ENCODE assay signal across 28 mouse cellular contexts in the genomic region with DNA sequence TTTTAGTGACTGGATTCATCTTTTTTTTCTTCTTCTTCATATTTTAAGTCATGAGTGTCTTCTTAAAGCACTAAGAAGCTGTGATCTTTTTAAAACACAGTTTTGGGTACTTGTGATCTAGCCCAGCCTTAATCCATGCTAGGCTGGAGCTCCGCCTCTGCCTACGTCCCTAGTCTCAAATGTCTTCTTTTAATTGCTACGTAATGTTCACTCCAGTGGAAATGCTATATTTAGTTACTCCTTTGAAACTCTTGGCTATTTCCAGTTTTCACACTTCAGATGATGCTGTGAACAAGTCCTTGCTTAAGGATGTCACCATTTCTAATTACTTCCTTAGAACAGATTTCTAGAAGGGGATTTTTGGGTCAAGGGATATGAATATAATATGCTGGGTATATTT.
"Had no signal": no experiment of that assay in that cellular context is flagged by ENCODE, and none has a peak within 500 bp of the region (broad histone marks: within the 10 kb centered on the region; RNA-seq: fewer than 3 reads in every experiment).

No protein-coding gene starts in this region.

- DNase-seq: gastrocnemius, postnatal 14 days; gastrocnemius, postnatal 36 days; heart, adult 11 months; heart, adult 2 months; heart, postnatal 14 days; heart, postnatal 36 days; kidney, adult 11 months; kidney, adult 2 months; kidney, adult 9 months; kidney, postnatal 14 days; kidney, postnatal 36 days; liver; liver, embryonic 13.5 days; liver, postnatal 0 days had no signal

- ATAC-seq: intestine, embryonic 16.5 days; liver, postnatal 0 days had no signal

- H3K4me2 ChIP-seq: heart, embryonic 11.5 days; heart, embryonic 13.5 days; heart, embryonic 15.5 days; hindbrain, embryonic 13.5 days; hindbrain, embryonic 15.5 days; kidney, embryonic 15.5 days; limb, embryonic 12.5 days; liver, embryonic 11.5 days; liver, embryonic 13.5 days; liver, embryonic 15.5 days had no signal

- H3K4me1 ChIP-seq: heart, embryonic 13.5 days; heart, embryonic 15.5 days; hindbrain, embryonic 13.5 days; hindbrain, embryonic 15.5 days; kidney, embryonic 15.5 days; limb, embryonic 10.5 days; limb, embryonic 12.5 days; liver, embryonic 13.5 days; liver, embryonic 15.5 days had no signal

- H3K9me3 ChIP-seq: heart, embryonic 13.5 days; heart, embryonic 15.5 days; hindbrain, embryonic 13.5 days; hindbrain, embryonic 15.5 days; kidney, embryonic 15.5 days; limb, embryonic 10.5 days; limb, embryonic 12.5 days; liver, embryonic 13.5 days; liver, embryonic 15.5 days had no signal

- H3K36me3 ChIP-seq: heart, embryonic 13.5 days; heart, embryonic 15.5 days; kidney, embryonic 15.5 days; limb, embryonic 10.5 days; limb, embryonic 12.5 days; liver, embryonic 13.5 days; liver, embryonic 15.5 days had no signal

- H3K9ac ChIP-seq: heart, embryonic 13.5 days; heart, embryonic 15.5 days; hindbrain, embryonic 13.5 days; hindbrain, embryonic 15.5 days; kidney, embryonic 15.5 days; limb, embryonic 12.5 days; liver, embryonic 13.5 days; liver, embryonic 15.5 days; liver, postnatal 0 days had no signal

- H3K27me3 ChIP-seq: hindbrain, embryonic 13.5 days; hindbrain, embryonic 15.5 days; kidney, embryonic 15.5 days; limb, embryonic 12.5 days; liver, embryonic 13.5 days had no signal

- H3K4me3 ChIP-seq: heart, adult 2 months; heart, embryonic 13.5 days; heart, embryonic 15.5 days; hindbrain, embryonic 13.5 days; hindbrain, embryonic 15.5 days; kidney, embryonic 15.5 days; layer of hippocampus, adult 2 months; left cerebral cortex, adult 2 months; limb, embryonic 10.5 days; limb, embryonic 12.5 days; liver, embryonic 13.5 days; liver, embryonic 15.5 days had no signal

- H3K27ac ChIP-seq: heart, adult 2 months; heart, embryonic 13.5 days; heart, embryonic 15.5 days; hindbrain, embryonic 13.5 days; hindbrain, embryonic 15.5 days; kidney, embryonic 15.5 days; kidney, postnatal 0 days; layer of hippocampus, adult 2 months; left cerebral cortex, adult 2 months; limb, embryonic 10.5 days; limb, embryonic 12.5 days; liver, embryonic 13.5 days; liver, embryonic 15.5 days had no signal
